Mouse (Mus musculus): Measurements from ENCODE around the gene Pbld1. TPM values are rescaled to one million over a fixed set of nuclear protein-coding genes. Genes with fewer than 3 reads are reported as not detected.

Gene Pbld1
- polyA plus RNA-seq, 1 experiment, result 2.2 TPM

GRCm38 (mm10) chr10:63125343-63125742, 65.4 kb downstream of the Pbld1 start:
- no peak for DNase-seq
- Histone ChIP-seq H3K4me1 (ENCODE audit: control insufficient read depth, insufficient read depth, low read length) (no peaks in the 10 kb centered on the region; the same call in 1 of the 2 replicates), H3K4me3 (replicated peaks; ENCODE audit: extremely low read depth, low read depth, low read length) (no peak overlapping the region)
- TF ChIP-seq CTCF (IDR thresholded peaks at IDR 0.05; ENCODE audit: insufficient read depth, low read length) (no peak), POLR2A (IDR thresholded peaks at IDR 0.05; ENCODE audit: borderline replicate concordance, extremely low read depth, low read depth, low read length) (no peak)
- 41% methylated on average over 11 of the region's 11 CpGs for WGBS

DNA sequence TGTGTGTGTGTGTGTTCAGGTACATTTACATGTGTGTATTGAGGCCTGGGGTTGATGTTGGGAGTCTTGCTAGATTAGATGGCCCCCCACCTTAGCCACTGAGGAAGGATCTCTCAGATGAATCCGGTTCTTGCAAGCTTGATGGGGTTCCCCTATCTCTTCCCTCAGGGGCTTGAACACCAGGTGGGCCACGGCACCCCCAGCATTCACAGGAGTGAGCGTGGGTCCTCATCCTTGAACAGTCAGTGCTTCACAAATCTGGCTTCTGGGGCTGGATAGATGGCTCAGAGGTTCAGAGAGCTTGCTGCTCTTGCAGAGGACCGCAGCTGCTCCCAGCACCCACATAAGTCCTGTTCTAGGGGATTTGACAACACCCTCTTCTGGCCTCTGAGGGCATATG, 66.2 kb downstream of the Pbld1 start:
- Histone ChIP-seq H3K4me1 (ENCODE audit: control insufficient read depth, insufficient read depth, low read length) (no peaks in the 10 kb centered on the region; the same call in 1 of the 2 replicates), H3K4me3 (replicated peaks; ENCODE audit: extremely low read depth, low read depth, low read length) (no peak overlapping the region)
- 76% methylated on average over 4 of the region's 4 CpGs for WGBS
- TF ChIP-seq CTCF (IDR thresholded peaks at IDR 0.05; ENCODE audit: insufficient read depth, low read length), result no peak
- TF ChIP-seq POLR2A (IDR thresholded peaks at IDR 0.05; ENCODE audit: borderline replicate concordance, extremely low read depth, low read depth, low read length), result no peak
- DNase-seq, result no peak

GRCm38 (mm10) chr10:63127156-63127555, 67.2 kb downstream of the Pbld1 start:
- no peak for TF ChIP-seq POLR2A (IDR thresholded peaks at IDR 0.05; ENCODE audit: borderline replicate concordance, extremely low read depth, low read depth, low read length)
- no peak for TF ChIP-seq CTCF (IDR thresholded peaks at IDR 0.05; ENCODE audit: insufficient read depth, low read length)
- 91% methylated on average over 6 of the region's 6 CpGs for WGBS
- no peak for DNase-seq
- Histone ChIP-seq H3K4me3 (replicated peaks; ENCODE audit: extremely low read depth, low read depth, low read length) (no peak overlapping the region), H3K4me1 (ENCODE audit: control insufficient read depth, insufficient read depth, low read length) (no peaks in the 10 kb centered on the region; the same call in 1 of the 2 replicates)

Other genes with a start within 250 kb of the Pbld1 start
- 2.4 and 3.2 TPM in 2 replicates for gene Tet1, start 151.2 kb upstream of the Pbld1 start, polyA plus RNA-seq (2012; rRNA removed)
- 43.7 and 60.6 TPM in 2 replicates for gene Slc25a16, start 139.5 kb upstream of the Pbld1 start, polyA plus RNA-seq (2012; rRNA removed)
- gene Dna2, start 113.1 kb upstream of the Pbld1 start, polyA plus RNA-seq (2012; rRNA removed), result 4.9 and 7.1 TPM in 2 replicates
- gene Rufy2, start 79.9 kb upstream of the Pbld1 start, polyA plus RNA-seq (2012; rRNA removed), result 2.6 and 4.4 TPM in 2 replicates
- 14.3 and 27.5 TPM in 2 replicates for gene Hnrnph3, start 35.9 kb upstream of the Pbld1 start, polyA plus RNA-seq (2012; rRNA removed)
- gene Pbld2, start 35.8 kb upstream of the Pbld1 start, polyA plus RNA-seq (2012; rRNA removed), result 1.7 and 2.2 TPM in 2 replicates
- not detected in 2 replicates for gene Atoh7, start 39.5 kb downstream of the Pbld1 start, polyA plus RNA-seq (2012; rRNA removed)
- gene Mypn, start 143.8 kb downstream of the Pbld1 start, polyA plus RNA-seq (2012; rRNA removed), result 0.63 and 2.6 TPM in 2 replicates
- 11.3 and 16.6 TPM in 2 replicates for gene Herc4, start 183.6 kb downstream of the Pbld1 start, polyA plus RNA-seq (2012; rRNA removed)